Mouse (Mus musculus) liver, embryonic 14.5 days (tissue): ENCODE measurements around the gene Aldh1a3. TPM values are rescaled to one million over a fixed set of nuclear protein-coding genes. Genes with fewer than 3 reads are reported as not detected.

ENCODE experiments used
- ATAC-seq: fragments of 200-750 bp; cut with Nextera tagmentation; 2 replicates; pipeline ENCODE4 v1.8.0; 2017; ENCODE audit warnings: moderate number of reproducible peaks, mild to moderate bottlenecking, moderate library complexity; ENCODE audit not compliant: insufficient read depth
- DNase-seq, 3 experiments: peaks; one replicate each; pipeline ENCODE4 v3.0.0-alpha.2; 2012 to 2013; ENCODE audit warnings: low read depth in 3 of 3, low spot score in 3 of 3
- H3K27ac ChIP-seq: fragments of 300-500 bp; sonication (generic); 2 replicates; pipeline ENCODE4 v1.5.1; 2014; ENCODE audit warnings: moderate library complexity, mild to moderate bottlenecking, control low read depth, inconsistent platforms
- H3K27me3 ChIP-seq: fragments of 300-500 bp; sonication (generic); 2 replicates; pipeline ENCODE4 v1.6.1; 2014; ENCODE audit warnings: mild to moderate bottlenecking, low read length, moderate library complexity; ENCODE audit not compliant: control insufficient read depth, insufficient read depth
- H3K36me3 ChIP-seq: fragments of 300-500 bp; sonication (generic); replicated peaks from 2 replicates; pipeline ENCODE4 v1.6.1; 2014; ENCODE audit warnings: low read depth; ENCODE audit not compliant: control insufficient read depth, insufficient read depth
- H3K4me1 ChIP-seq, 2 experiments: fragments of 200-500 bp in 1 of 2; fragments of 300-500 bp in 1 of 2; sonication (generic) in 1 of 2; replicated peaks; 2 replicates each; pipeline ENCODE4 v1.6.1; 2012 to 2014; ENCODE audit warnings: antibody characterized with exemption in 1 of 2, inconsistent platforms in 1 of 2, low read length in 1 of 2; ENCODE audit not compliant: control insufficient read depth in 2 of 2, insufficient read depth in 2 of 2
- H3K4me2 ChIP-seq: fragments of 300-500 bp; sonication (generic); 2 replicates; pipeline ENCODE4 v1.6.1; 2014; ENCODE audit warnings: low read depth, mild to moderate bottlenecking, control low read depth, moderate library complexity
- H3K4me3 ChIP-seq, 2 experiments: fragments of 200-500 bp in 1 of 2; fragments of 300-500 bp in 1 of 2; sonication (generic) in 1 of 2; 2 replicates each; pipeline ENCODE4 v1.5.1; 2012 to 2014; ENCODE audit warnings: low read depth in 2 of 2, low read length in 2 of 2, mild to moderate bottlenecking in 2 of 2, control low read depth in 1 of 2, inconsistent platforms in 1 of 2, moderate library complexity in 1 of 2; ENCODE audit not compliant: insufficient read depth in 1 of 2
- H3K9ac ChIP-seq: fragments of 300-500 bp; sonication (generic); replicated peaks from 2 replicates; pipeline ENCODE4 v1.6.1; 2014; ENCODE audit warnings: mild to moderate bottlenecking, control low read depth, moderate library complexity
- H3K9me3 ChIP-seq: fragments of 300-500 bp; sonication (generic); 2 replicates; pipeline ENCODE4 v1.6.1; 2016; ENCODE audit warnings: low read length, mixed read lengths; ENCODE audit not compliant: control insufficient read depth
- CTCF ChIP-seq: IDR thresholded peaks from 2 replicates; pipeline ENCODE4 v1.5.1; 2016; ENCODE audit warnings: antibody characterized with exemption, low read depth, control low read depth
- EP300 ChIP-seq: IDR thresholded peaks from 2 replicates; pipeline ENCODE4 v1.6.1; 2016; ENCODE audit warnings: antibody characterized with exemption, low read depth
- WGBS: fragments of 180-500 bp; shearing (Covaris S2); extraction: QIAGEN DNeasy Blood & Tissue Kit; methylation state at CpG from one replicate; pipeline ENCODE4 v1.1.7; 2014; ENCODE audit not compliant: insufficient replicate concordance; 5-methylcytosine and 5-hydroxymethylcytosine counted together
- polyA plus RNA-seq, 2 experiments: library from polyadenylated mRNA; depleted of rRNA in 1 of 2; stranded (reverse) in 1 of 2; unstranded in 1 of 2; fragments of >200 nt; fragmentation: Nextera tagmentation in 1 of 2; extraction: Ambion mirVana in 1 of 2; gene quantifications; 2 replicates each; pipeline versions ENCODE4 v1.2.1 to v1.2.3; 2012 to 2014

The Aldh1a3 gene
- polyA plus RNA-seq, 2 experiments: 0.25 to 0.88 TPM

GRCm38 (mm10) chr7:66438787-66439669, 11.7 kb upstream of the Aldh1a3 start:
- Histone ChIP-seq H3K9me3 (no peaks in the 10 kb centered on the region), H3K4me1 (peaks cover 0 to 2% of the 10 kb centered on the region in 2 experiments; a peak in 1 of 4 replicates), H3K27ac (no peak overlapping the region), H3K4me2 (no peak overlapping the region), H3K27me3 (no peaks in the 10 kb centered on the region), H3K9ac (no peak overlapping the region), H3K36me3 (no peaks in the 10 kb centered on the region), H3K4me3 (no peak overlapping the region)
- DNase-seq: no peak
- ATAC-seq: no peak
- 36% methylated on average over 12 of the region's 12 CpGs for WGBS
- TF ChIP-seq CTCF (no peak), EP300 (no peak)

- TF ChIP-seq CTCF: peak; percentile 86
- no peak for TF ChIP-seq EP300
These were observed 7.2 kb upstream of the Aldh1a3 start for GRCm38 (mm10) chr7:66434453-66434935.

GRCm38 (mm10) chr7:66427053-66427436, 272 bp downstream of the Aldh1a3 start:
- H3K9ac ChIP-seq: no peak overlapping the region
- H3K36me3 ChIP-seq: no peaks in the 10 kb centered on the region
- H3K4me1 ChIP-seq: no peaks in the 10 kb centered on the region
- DNase-seq (no peak), ATAC-seq (no peak)
- H3K27ac ChIP-seq: no peak overlapping the region
- under 1% methylated on average over 23 of the region's 23 CpGs for WGBS
- TF ChIP-seq CTCF (no peak), EP300 (no peak)
- H3K4me2 ChIP-seq: peak overlapping the region; percentile 50
- H3K4me3 ChIP-seq: peak overlapping the region in 1 of 2 experiments; percentile 32; a peak in 3 of 4 replicates
- peaks cover 47% of the 10 kb centered on the region for H3K27me3 ChIP-seq
- no peaks in the 10 kb centered on the region for H3K9me3 ChIP-seq

More at GRCm38 (mm10) chr7:66434453-66434935, 7.2 kb upstream of the Aldh1a3 start:
- Histone ChIP-seq H3K4me3 (no peak overlapping the region), H3K27ac (no peak overlapping the region), H3K27me3 (no peaks in the 10 kb centered on the region; the same call in 1 of the 2 replicates), H3K36me3 (no peaks in the 10 kb centered on the region), H3K4me1 (no peaks in the 10 kb centered on the region), H3K9me3 (no peaks in the 10 kb centered on the region), H3K9ac (no peak overlapping the region), H3K4me2 (no peak overlapping the region)
- ATAC-seq: no peak
- 41% methylated on average over 10 of the region's 10 CpGs for WGBS
- DNase-seq: no peak

GRCm38 (mm10) chr7:66421903-66422302, 5.4 kb downstream of the Aldh1a3 start:
- 60% methylated on average over 8 of the region's 8 CpGs for WGBS
- Histone ChIP-seq H3K4me2 (no peak overlapping the region), H3K9ac (no peak overlapping the region), H3K27ac (no peak overlapping the region), H3K4me1 (no peaks in the 10 kb centered on the region), H3K36me3 (no peaks in the 10 kb centered on the region), H3K27me3 (peaks cover 23% of the 10 kb centered on the region), H3K9me3 (no peaks in the 10 kb centered on the region), H3K4me3 (no peak overlapping the region)
- ATAC-seq: no peak
- no peak for DNase-seq
- TF ChIP-seq EP300: no peak
- TF ChIP-seq CTCF: no peak

- no peaks in the 10 kb centered on the region for H3K36me3 ChIP-seq
- no peak overlapping the region for H3K4me3 ChIP-seq
- no peak overlapping the region for H3K9ac ChIP-seq
- no peaks in the 10 kb centered on the region for H3K9me3 ChIP-seq
- TF ChIP-seq EP300 (no peak), CTCF (no peak)
- H3K27ac ChIP-seq: no peak overlapping the region
- H3K27me3 ChIP-seq: no peaks in the 10 kb centered on the region; the same call in 1 of the 2 replicates
- no peak for ATAC-seq
- no peak for DNase-seq
- H3K4me2 ChIP-seq: no peak overlapping the region
- 52% methylated on average over 12 of the region's 12 CpGs for WGBS
- no peaks in the 10 kb centered on the region for H3K4me1 ChIP-seq
These were observed 8.3 kb downstream of the Aldh1a3 start for GRCm38 (mm10) chr7:66418981-66419380.
